Mouse (Mus musculus) heart, postnatal 36 days (tissue): ENCODE data around the gene Amy1. TPM values are rescaled to one million over a fixed set of nuclear protein-coding genes. Genes with fewer than 3 reads are reported as not detected.
A peak's percentile ranks its signal among the peaks of the same experiment; 100 is the strongest.
"Not testable (repeated sequence)": the region's sequence is repeated elsewhere in the genome, so short reads cannot be mapped to it uniquely, and the experiment has no call there.

ENCODE experiments used
- DNase-seq, 2 experiments: peaks; one replicate each; pipeline ENCODE4 v3.0.0; 2021 to 2022
- intact Hi-C: fragments of 180-260 bp; cut with DNase I; formaldehyde crosslinking; loops from one replicate; pipeline ENCODE4 v1.15.1; 2025
- total RNA-seq, 2 experiments: library from RNA; stranded (reverse); gene quantifications; 2 replicates each; pipeline ENCODE4 v1.2.3; 2021

Gene Amy1
- 1 to 10 TPM; 2.1 to 2.9 TPM for total RNA-seq

- intact Hi-C loops = no loop called here
- no peak for DNase-seq
These were observed at the start of gene Amy1 for GRCm38 (mm10) chr3:113606599-113606998. Gene Amy1 (minus strand): TSS chr3:113606699.

GRCm38 (mm10) chr3:113654335-113654734 lies 47.8 kb upstream of the Amy1 start:
- DNase-seq = no peak

GRCm38 (mm10) chr3:113651386-113651785 lies 44.9 kb upstream of the Amy1 start:
- intact Hi-C loops = loop anchor here (5.0 kb wide), 1 partner anchor 381 kb away; the partner anchor contains the start of gene Col11a1
- not testable (repeated sequence) for DNase-seq

More at GRCm38 (mm10) chr3:113654335-113654734, 47.8 kb upstream of the Amy1 start:
- intact Hi-C loops = loop anchor here (5.0 kb wide), 1 partner anchor 378 kb away; the partner anchor contains the start of gene Col11a1

- DNase-seq = no peak
- intact Hi-C loops = no loop called here
These were observed 33.0 kb upstream of the Amy1 start for GRCm38 (mm10) chr3:113639545-113639944.

- intact Hi-C loops = no loop called here
- DNase-seq = no peak
These were observed 27.7 kb upstream of the Amy1 start for GRCm38 (mm10) chr3:113634220-113634619.

GRCm38 (mm10) chr3:113631611-113632010 lies 25.1 kb upstream of the Amy1 start:
- DNase-seq = no peak
- intact Hi-C loops = no loop called here

GRCm38 (mm10) chr3:113630564-113630963 lies 24.1 kb upstream of the Amy1 start:
- intact Hi-C loops = no loop called here
- peak in 1 of 2 experiments; percentile 9 for DNase-seq

- intact Hi-C loops = no loop called here
- DNase-seq = peak; percentile 97 to 100
These were observed 23.3 kb upstream of the Amy1 start, which contains the start of gene Rnpc3 for GRCm38 (mm10) chr3:113629606-113630359. Gene Rnpc3 (minus strand): TSS chr3:113630149.

- intact Hi-C loops = no loop called here
These were observed 15.7 kb downstream of the Amy1 start for GRCm38 (mm10) chr3:113590844-113591243.

GRCm38 (mm10) chr3:113574578-113574977 lies 31.9 kb downstream of the Amy1 start:
- intact Hi-C loops = no loop called here
- DNase-seq = no peak

More at GRCm38 (mm10) chr3:113590844-113591243, 15.7 kb downstream of the Amy1 start:
- DNase-seq = no peak

GRCm38 (mm10) chr3:113574138-113574537 lies 32.4 kb downstream of the Amy1 start:
- DNase-seq = no peak
- intact Hi-C loops = no loop called here

- DNase-seq = no peak
- intact Hi-C loops = no loop called here
These were observed 34.3 kb downstream of the Amy1 start for GRCm38 (mm10) chr3:113572158-113572557.

GRCm38 (mm10) chr3:113539692-113540091 lies 66.8 kb downstream of the Amy1 start:
- no peak for DNase-seq
- intact Hi-C loops = no loop called here

GRCm38 (mm10) chr3:113532328-113532727 lies 74.2 kb downstream of the Amy1 start, which contains the start of gene Amy2a1:
Gene Amy2a1 (minus strand): TSS chr3:113532428.
- DNase-seq, intact Hi-C loops: not testable (repeated sequence)

Other genes starting within 250 kb of the Amy1 start
- not detected for gene Amy2a1, start 74.3 kb downstream of the Amy1 start, total RNA-seq
- 10 to 100 TPM in 1 of 2 experiments, 1 to 10 TPM in 1; 9.0 to 10.8 TPM for gene Rnpc3, start 23.4 kb upstream of the Amy1 start, total RNA-seq